Mouse (Mus musculus) lung, adult 2 months (tissue): ENCODE measurements around the gene Znhit1. TPM values are rescaled to one million over a fixed set of nuclear protein-coding genes. Genes with fewer than 3 reads are reported as not detected.

Experiments
- DNase-seq: peaks from one replicate; pipeline ENCODE4 v3.0.0; 2022
- H3K4me1 ChIP-seq: fragments of 200-500 bp; 2 replicates; pipeline ENCODE4 v1.6.1; 2011; ENCODE audit warnings: low read length; ENCODE audit not compliant: control insufficient read depth, insufficient read depth
- H3K4me3 ChIP-seq: fragments of 200-500 bp; replicated peaks from 2 replicates; pipeline ENCODE3; 2011; ENCODE audit warnings: low read depth, mild to moderate bottlenecking, control low read depth, low read length; ENCODE audit errors: extremely low read depth
- CTCF ChIP-seq: fragments of 200-500 bp; IDR thresholded peaks from 2 replicates; pipeline ENCODE4 v1.5.1; 2011; ENCODE audit warnings: mild to moderate bottlenecking, low read length, control low read depth; ENCODE audit not compliant: insufficient read depth
- POLR2A ChIP-seq: fragments of 200-500 bp; IDR thresholded peaks from 2 replicates; pipeline ENCODE4 v1.6.1; 2011; ENCODE audit warnings: low read depth, mild to moderate bottlenecking, control low read depth, low read length, borderline replicate concordance; ENCODE audit errors: extremely low read depth
- WGBS: fragments of 180-500 bp; shearing (Covaris S2); methylation state at CpG from one replicate; pipeline ENCODE4 v1.1.7; 2018; 5-methylcytosine and 5-hydroxymethylcytosine counted together
- polyA plus RNA-seq: library from polyadenylated mRNA; depleted of rRNA; stranded (reverse); fragments of >200 nt; gene quantifications from 2 replicates; pipeline ENCODE4 v1.2.3, GENCODE M21; 2012; rRNA removed

The Znhit1 gene
- polyA plus RNA-seq, 1 experiment: 70.3 TPM

DNA sequence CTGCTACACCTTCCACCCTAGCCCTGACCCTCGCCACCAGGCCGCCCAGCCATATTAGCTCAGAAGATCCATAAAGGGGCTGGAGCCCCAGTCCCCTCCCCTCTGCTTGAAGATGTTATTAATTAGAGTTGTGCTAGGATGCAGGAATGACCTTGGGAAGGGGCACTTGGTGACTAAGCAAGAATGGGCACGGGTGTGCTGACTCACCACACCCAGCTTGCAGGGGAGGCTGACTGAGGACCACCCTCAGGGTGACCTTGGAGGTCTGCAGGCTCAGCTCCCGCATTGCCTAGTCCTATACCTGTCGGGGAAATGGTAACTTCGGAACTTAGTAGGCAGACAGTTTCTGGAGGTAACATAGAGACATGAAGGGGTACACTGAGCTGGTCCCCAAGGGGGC, 53.9 kb downstream of the Znhit1 start:
- no peak for DNase-seq
- no peak overlapping the region for H3K4me3 ChIP-seq
- H3K4me1 ChIP-seq: no peaks in the 10 kb centered on the region
- no peak for TF ChIP-seq CTCF
- TF ChIP-seq POLR2A: no peak
- WGBS: 84% methylated on average over 6 of the region's 6 CpGs

DNA sequence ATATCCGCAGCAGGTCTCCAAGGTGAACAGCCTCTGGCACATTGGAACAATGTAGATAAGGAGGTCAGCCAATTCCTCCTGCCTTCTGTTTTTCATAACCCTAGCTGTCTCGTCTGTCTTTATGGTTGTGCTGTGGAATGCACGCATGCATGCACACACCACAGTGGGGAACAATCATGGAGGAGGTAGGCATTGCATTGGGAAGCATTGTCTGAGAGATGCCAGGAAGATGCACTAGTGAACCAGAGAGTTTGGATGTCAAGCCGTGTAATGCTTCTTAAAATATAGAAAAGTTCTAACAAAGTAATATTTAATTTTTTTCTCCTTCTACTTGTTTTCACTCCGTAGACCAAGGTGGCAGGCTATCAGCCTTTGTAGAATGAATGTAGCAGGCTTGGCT, 54.9 kb downstream of the Znhit1 start:
- no peak for TF ChIP-seq CTCF
- no peak for TF ChIP-seq POLR2A
- 80% methylated on average over 5 of the region's 5 CpGs for WGBS
- Histone ChIP-seq H3K4me3 (no peak overlapping the region), H3K4me1 (no peaks in the 10 kb centered on the region)
- DNase-seq: no peak

Other genes starting within 250 kb of the Znhit1 start
- 1.5 and 2.0 TPM in 2 replicates for gene Col26a1, start 104.8 kb downstream of the Znhit1 start, polyA plus RNA-seq
- gene Ift22, start 79.9 kb downstream of the Znhit1 start, polyA plus RNA-seq: 10.8 and 13.4 TPM in 2 replicates
- gene Fis1, start 34.7 kb downstream of the Znhit1 start, polyA plus RNA-seq: 203 and 217 TPM in 2 replicates
- gene Cldn15, start 21.4 kb downstream of the Znhit1 start, polyA plus RNA-seq: 20.6 and 27.6 TPM in 2 replicates
- 84.8 and 85.6 TPM in 2 replicates for gene Plod3, start 1.0 kb downstream of the Znhit1 start, polyA plus RNA-seq
- gene Vgf, start 38.4 kb upstream of the Znhit1 start, polyA plus RNA-seq: 0.03 TPM in 1 of 2 replicates, not detected in the other
- gene Ap1s1, start 58.1 kb upstream of the Znhit1 start, polyA plus RNA-seq: 29.0 and 32.0 TPM in 2 replicates
- 19.8 and 22.0 TPM in 2 replicates for gene Serpine1, start 84.2 kb upstream of the Znhit1 start, polyA plus RNA-seq
- 24.4 and 26.8 TPM in 2 replicates for gene Trim56, start 128.2 kb upstream of the Znhit1 start, polyA plus RNA-seq
- 4.3 TPM in 1 of 2 replicates, not detected in the other for gene Muc3, start 161.3 kb upstream of the Znhit1 start, polyA plus RNA-seq
- gene Muc3a, start 224.4 kb upstream of the Znhit1 start, polyA plus RNA-seq: 0.26 and 0.74 TPM in 2 replicates